Mouse (Mus musculus): ENCODE measurements around the gene Sh3bgrl2.

DNA sequence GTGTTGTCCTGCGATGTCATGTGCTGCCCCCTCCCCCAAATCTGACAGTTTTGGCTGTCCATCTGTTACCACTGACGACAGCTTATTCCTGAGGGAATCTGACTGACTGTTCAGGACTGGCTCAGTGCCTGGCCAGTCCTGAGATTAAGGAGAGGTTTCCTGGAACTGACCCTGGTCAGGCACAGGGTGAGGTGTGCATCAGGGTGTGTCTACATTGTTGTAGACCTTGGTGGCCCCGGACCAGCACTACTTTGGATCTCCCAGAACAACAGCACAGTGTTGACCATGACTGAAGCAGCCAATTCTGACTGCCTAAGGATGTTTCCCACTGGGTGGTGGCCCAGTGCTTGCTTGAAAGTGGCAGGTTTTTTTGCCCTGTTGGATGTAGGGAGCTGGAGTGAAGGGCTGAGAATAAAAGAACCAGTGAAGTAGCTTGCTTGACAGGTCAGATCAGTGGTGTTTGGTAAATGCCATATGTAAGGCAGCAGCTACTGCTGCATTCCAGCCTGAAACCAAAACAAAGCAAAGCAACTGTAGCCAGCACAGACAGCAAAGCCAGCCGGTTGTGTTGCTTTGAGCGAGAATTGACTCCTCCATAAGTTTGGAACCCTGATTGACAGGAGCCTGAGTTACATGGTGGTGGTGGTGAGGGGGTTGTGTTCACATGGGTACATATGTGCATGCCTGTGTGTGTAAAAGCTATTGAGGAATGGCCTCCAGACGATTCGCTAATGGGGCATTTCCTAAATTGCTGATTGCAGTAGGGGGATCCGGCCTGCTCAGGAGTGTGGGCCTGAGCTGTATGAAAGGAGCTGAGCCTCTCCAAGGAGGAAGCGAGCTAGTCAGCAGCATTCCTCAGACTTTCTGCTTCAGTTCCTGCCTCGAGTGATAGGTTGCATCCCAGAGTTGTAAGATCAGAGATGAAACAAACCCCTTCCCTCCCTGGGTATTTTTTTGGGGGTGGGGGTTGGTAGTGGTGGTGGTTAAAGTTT lies 8.9 kb downstream of the Sh3bgrl2 start:
- TF ChIP-seq POLR2A (IDR thresholded peaks at IDR 0.05; ENCODE audit: low read depth, low read length): no peak
- TF ChIP-seq CTCF (IDR thresholded peaks at IDR 0.05; ENCODE audit: extremely low read depth, insufficient read length, insufficient replicate concordance, low read depth, low read length): no peak
